Mouse (Mus musculus): Measurements from ENCODE around the gene Enah. TPM values are rescaled to one million over a fixed set of nuclear protein-coding genes. Genes with fewer than 3 reads are reported as not detected.

The Enah gene
- polyA plus RNA-seq (2012; rRNA removed), result 44.9 and 50.6 TPM in 2 replicates

GRCm38 (mm10) chr1:182019926-182020801 lies at the start of gene Enah:
Gene Enah, minus strand, starts transcription at chr1:182019990.

Other genes with a start within 250 kb of the Enah start
- 15.5 and 18.2 TPM in 2 replicates for gene Lbr, start 176.9 kb downstream of the Enah start, polyA plus RNA-seq (2012; rRNA removed)
- 30.0 and 40.0 TPM in 2 replicates for gene Srp9, start 104.7 kb upstream of the Enah start, polyA plus RNA-seq (2012; rRNA removed)
- not detected in 2 replicates for gene Vmn1r1, start 144.5 kb upstream of the Enah start, polyA plus RNA-seq (2012; rRNA removed)

All from ovary, adult 2 months (tissue).